In genomic region chr6:120822937-120823614, GRCm38 (mm10) we compare ENCODE assay signal across 9 mouse cellular contexts. TPM values are rescaled to one million over a fixed set of nuclear protein-coding genes. Genes with fewer than 3 reads are reported as not detected.
DNase-seq lines count a peak whose midpoint lies in the region; ATAC-seq and TF ChIP-seq lines count a peak whose summit lies in the region.
"Had no signal": no experiment of that assay in that cellular context is flagged by ENCODE, and none has a peak within 500 bp of the region (broad histone marks: within the 10 kb centered on the region; RNA-seq: fewer than 3 reads in every experiment).

No protein-coding gene starts in this region.

- H3K36me3 ChIP-seq in heart, postnatal 0 days (replicated peaks; ENCODE audit: control insufficient read depth, insufficient read depth, low read length), result peaks cover 12% of the 10 kb centered on the region
- H3K36me3 ChIP-seq in limb, embryonic 15.5 days, result peaks cover 13% of the 10 kb centered on the region
- peaks cover 10% of the 10 kb centered on the region for H3K36me3 ChIP-seq in neural tube, embryonic 15.5 days

- WGBS in heart, postnatal 0 days, result 64% methylated on average over 10 of the region's 10 CpGs
- 71% methylated on average over 10 of the region's 10 CpGs for WGBS in limb, embryonic 15.5 days
- 63% methylated on average over 10 of the region's 10 CpGs for WGBS in neural tube, embryonic 15.5 days

- DNase-seq in left cerebral cortex, postnatal 4 days, result peak; percentile 8
- DNase-seq in left cerebral cortex, postnatal 36 days (ENCODE audit: low spot score in 2 of 2), result no peak
- DNase-seq in cerebellum, adult 8-10 months, result peak; percentile 23
- no peak for DNase-seq in heart, postnatal 0 days (ENCODE audit: low spot score)
- no peak for DNase-seq in ovary, postnatal 14 days (ENCODE audit: low spot score)
- no peak for DNase-seq in spleen, postnatal 4 days (ENCODE audit: low spot score in 2 of 2)

- intact Hi-C loops in left cerebral cortex, postnatal 4 days (cut with DNase I), result no loop called here
- intact Hi-C loops in left cerebral cortex, postnatal 36 days (cut with DNase I), result no loop called here

- H3K9me3 ChIP-seq in heart, postnatal 0 days (replicated peaks; ENCODE audit: control insufficient read depth, low read length), result no peaks in the 10 kb centered on the region
- H3K9me3 ChIP-seq in limb, embryonic 15.5 days, result no peaks in the 10 kb centered on the region
- H3K9me3 ChIP-seq in neural tube, embryonic 15.5 days (replicated peaks), result no peaks in the 10 kb centered on the region

- ATAC-seq in heart, postnatal 0 days (ENCODE audit: insufficient read depth, low read depth), result no peak
- no peak for ATAC-seq in limb, embryonic 15.5 days (ENCODE audit: insufficient number of reproducible peaks, low FRiP score, low TSS enrichment, low read depth)
- ATAC-seq in neural tube, embryonic 15.5 days (ENCODE audit: low FRiP score), result peak; percentile 42; the same call in 1 of the 2 replicates

- H3K9ac ChIP-seq in heart, postnatal 0 days (replicated peaks; ENCODE audit: low read depth, low read length), result no peak overlapping the region
- no peak overlapping the region for H3K9ac ChIP-seq in limb, embryonic 15.5 days
- no peak overlapping the region for H3K9ac ChIP-seq in neural tube, embryonic 15.5 days (replicated peaks)

- peak overlapping the region; percentile 88 for H3K27ac ChIP-seq in heart, postnatal 0 days (ENCODE audit: low read depth)
- H3K27ac ChIP-seq in limb, embryonic 15.5 days, result peak overlapping the region; percentile 94; the same call in 1 of the 2 replicates
- H3K27ac ChIP-seq in neural tube, embryonic 15.5 days (replicated peaks), result peak overlapping the region; percentile 72

- 0 out of 2 replicates have a peak, but pooled peaks have one; percentile 13 for TF ChIP-seq CTCF in heart, postnatal 0 days (IDR thresholded peaks at IDR 0.05; ENCODE audit: low read depth)

- H3K4me2 ChIP-seq in heart, postnatal 0 days (ENCODE audit: low read depth, low read length), result peak overlapping the region; percentile 66
- 0 out of 2 replicates have a peak overlapping the region, but pooled peaks have one; percentile 30 for H3K4me2 ChIP-seq in limb, embryonic 15.5 days
- H3K4me2 ChIP-seq in neural tube, embryonic 15.5 days, result peak overlapping the region; percentile 51

- H3K4me3 ChIP-seq in heart, postnatal 0 days (ENCODE audit: low read depth, low read length), result peak overlapping the region; percentile 76; the same call in 1 of the 2 replicates
- peak overlapping the region; percentile 94 for H3K4me3 ChIP-seq in limb, embryonic 15.5 days
- peak overlapping the region; percentile 98 for H3K4me3 ChIP-seq in neural tube, embryonic 15.5 days (replicated peaks)

- no peaks in the 10 kb centered on the region for H3K27me3 ChIP-seq in heart, postnatal 0 days (ENCODE audit: control insufficient read depth, insufficient read depth, low read length)
- H3K27me3 ChIP-seq in limb, embryonic 15.5 days, result no peaks in the 10 kb centered on the region
- 0 out of 2 replicates have a peak, but pooled peaks cover 4% of the 10 kb centered on the region for H3K27me3 ChIP-seq in neural tube, embryonic 15.5 days (replicated peaks)

- TF ChIP-seq EP300 in heart, postnatal 0 days (IDR thresholded peaks at IDR 0.05; ENCODE audit: low read depth), result no peak; the same call in 1 of the 2 replicates

- H3K4me1 ChIP-seq in heart, postnatal 0 days (ENCODE audit: control insufficient read depth, insufficient read depth), result peaks cover 10% of the 10 kb centered on the region
- H3K4me1 ChIP-seq in limb, embryonic 15.5 days, result peaks cover 10% of the 10 kb centered on the region; the same call in 1 of the 2 replicates
- H3K4me1 ChIP-seq in neural tube, embryonic 15.5 days, result peaks cover 31% of the 10 kb centered on the region

RNA-seq across cellular contexts. Expression of gene Atp6v1e1, which starts 0.5 kb away (rescaled TPM):
- total RNA-seq in left cerebral cortex, postnatal 4 days (2021), result 100 to 1,000 TPM; 267 to 273 TPM
- total RNA-seq in left cerebral cortex, postnatal 36 days (2021), result 100 to 1,000 TPM; 539 to 601 TPM
- total RNA-seq in heart, postnatal 0 days (2014; rRNA removed; ENCODE audit: low replicate concordance), result 126 and 129 TPM in 2 replicates
- 172 and 173 TPM in 2 replicates for polyA plus RNA-seq in heart, postnatal 0 days (2015; fragmentation: Nextera tagmentation; extraction: Ambion mirVana)
- 123 and 138 TPM in 2 replicates for polyA plus RNA-seq in limb, embryonic 15.5 days (2015; fragmentation: Nextera tagmentation; extraction: Ambion mirVana)
- polyA plus RNA-seq in neural tube, embryonic 15.5 days (2015; fragmentation: Nextera tagmentation; extraction: Ambion mirVana), result 283 and 326 TPM in 2 replicates

RNA-seq across cellular contexts. Expression of gene Bcl2l13, which starts 12.9 kb away (rescaled TPM):
- 10 to 100 TPM; 38.0 to 40.8 TPM for total RNA-seq in left cerebral cortex, postnatal 4 days (2021)
- total RNA-seq in left cerebral cortex, postnatal 36 days (2021), result 10 to 100 TPM; 45.5 to 55.5 TPM
- 30.9 and 75.4 TPM in 2 replicates for total RNA-seq in heart, postnatal 0 days (2014; rRNA removed; ENCODE audit: low replicate concordance)
- 29.4 and 32.4 TPM in 2 replicates for polyA plus RNA-seq in heart, postnatal 0 days (2015; fragmentation: Nextera tagmentation; extraction: Ambion mirVana)
- 25.3 and 27.8 TPM in 2 replicates for polyA plus RNA-seq in limb, embryonic 15.5 days (2015; fragmentation: Nextera tagmentation; extraction: Ambion mirVana)
- 22.6 and 28.4 TPM in 2 replicates for polyA plus RNA-seq in neural tube, embryonic 15.5 days (2015; fragmentation: Nextera tagmentation; extraction: Ambion mirVana)

RNA-seq across cellular contexts. Expression of gene Slc25a18, which starts 49.7 kb away (rescaled TPM):
- 10 to 100 TPM; 17.8 to 19.8 TPM for total RNA-seq in left cerebral cortex, postnatal 4 days (2021)
- 10 to 100 TPM; 59.5 to 70.6 TPM for total RNA-seq in left cerebral cortex, postnatal 36 days (2021)
- total RNA-seq in heart, postnatal 0 days (2014; rRNA removed; ENCODE audit: low replicate concordance), result 0.31 TPM in 1 of 2 replicates, not detected in the other
- polyA plus RNA-seq in heart, postnatal 0 days (2015; fragmentation: Nextera tagmentation; extraction: Ambion mirVana), result 0.26 and 0.58 TPM in 2 replicates
- polyA plus RNA-seq in limb, embryonic 15.5 days (2015; fragmentation: Nextera tagmentation; extraction: Ambion mirVana), result 0.56 and 0.65 TPM in 2 replicates
- polyA plus RNA-seq in neural tube, embryonic 15.5 days (2015; fragmentation: Nextera tagmentation; extraction: Ambion mirVana), result 22.1 and 22.5 TPM in 2 replicates
- total RNA-seq: common myeloid progenitor, adult 5-6 weeks had no signal

Comparison
In these comparisons a context has a peak if more than half of its experiments do, and no peak if none do; other contexts are left out.
1. DNase-seq: peak in left cerebral cortex, postnatal 4 days (single experiment) and cerebellum, adult 8-10 months (single experiment); none in left cerebral cortex, postnatal 36 days (0 of 2), heart, postnatal 0 days (single experiment), ovary, postnatal 14 days (single experiment) and spleen, postnatal 4 days (0 of 2).
2. RNA of gene Slc25a18, which starts 49.7 kb away (total RNA-seq): 59.5 to 70.6 TPM in left cerebral cortex, postnatal 36 days and 17.8 to 19.8 TPM in left cerebral cortex, postnatal 4 days; 0.31 TPM in heart, postnatal 0 days; every median in the first group is over 10 times any median in the second.
3. Peak in every context shown above with its lines, with median percentiles within 50 percentile points of each other: H3K27ac ChIP-seq, H3K4me2 ChIP-seq and H3K4me3 ChIP-seq.